Mouse (Mus musculus) lung, adult 2 months (tissue): ENCODE results near the gene Aldh1a3.

ENCODE experiments used
- CTCF ChIP-seq: fragments of 200-500 bp; IDR thresholded peaks from 2 replicates; pipeline ENCODE4 v1.5.1; 2011; ENCODE audit warnings: mild to moderate bottlenecking, low read length, control low read depth; ENCODE audit not compliant: insufficient read depth
- POLR2A ChIP-seq: fragments of 200-500 bp; IDR thresholded peaks from 2 replicates; pipeline ENCODE4 v1.6.1; 2011; ENCODE audit warnings: low read depth, mild to moderate bottlenecking, control low read depth, low read length, borderline replicate concordance; ENCODE audit errors: extremely low read depth

- TF ChIP-seq CTCF, result no peak
- no peak for TF ChIP-seq POLR2A
Measured at GRCm38 (mm10) chr7:66386411-66386810, 40.9 kb downstream of the Aldh1a3 start.
